Mouse (Mus musculus): ENCODE measurements around the gene Folr1.

GRCm38 (mm10) chr7:101869163-101869500 lies 1.5 kb downstream of the Folr1 start:
- no peak for TF ChIP-seq TAL1 (IDR thresholded peaks at IDR 0.05; ENCODE audit: low read length)
- TF ChIP-seq GATA1 (IDR thresholded peaks at IDR 0.05; ENCODE audit: low read length), result no peak
